Mouse (Mus musculus) intestine, embryonic 15.5 days (tissue): ENCODE data around the gene Csrnp1. TPM values are rescaled to one million over a fixed set of nuclear protein-coding genes. Genes with fewer than 3 reads are reported as not detected.

Experiments
- ATAC-seq: fragments of 200-750 bp; cut with Nextera tagmentation; 2 replicates; pipeline ENCODE4 v1.8.0; 2017; ENCODE audit warnings: moderate TSS enrichment, moderate library complexity
- H3K27ac ChIP-seq: fragments of 300-500 bp; sonication (generic); 2 replicates; pipeline ENCODE4 v1.5.1; 2015; ENCODE audit warnings: mild to moderate bottlenecking, inconsistent platforms
- H3K27me3 ChIP-seq: fragments of 300-500 bp; sonication (generic); replicated peaks from 2 replicates; pipeline ENCODE4 v1.6.1; 2015; ENCODE audit warnings: inconsistent platforms
- H3K36me3 ChIP-seq: fragments of 300-500 bp; sonication (generic); 2 replicates; pipeline ENCODE4 v1.6.1; 2015; ENCODE audit warnings: inconsistent platforms
- H3K4me1 ChIP-seq: fragments of 300-500 bp; sonication (generic); replicated peaks from 2 replicates; pipeline ENCODE4 v1.6.1; 2015; ENCODE audit warnings: inconsistent platforms
- H3K4me2 ChIP-seq: fragments of 300-500 bp; sonication (generic); replicated peaks from 2 replicates; pipeline ENCODE4 v1.6.1; 2015; ENCODE audit warnings: mild to moderate bottlenecking, inconsistent platforms
- H3K4me3 ChIP-seq: fragments of 300-500 bp; sonication (generic); replicated peaks from 2 replicates; pipeline ENCODE4 v1.5.1; 2015; ENCODE audit warnings: inconsistent platforms
- H3K9ac ChIP-seq: fragments of 300-500 bp; sonication (generic); 2 replicates; pipeline ENCODE4 v1.6.1; 2015; ENCODE audit warnings: inconsistent platforms
- H3K9me3 ChIP-seq: fragments of 300-500 bp; sonication (generic); 2 replicates; pipeline ENCODE4 v1.6.1; 2016; ENCODE audit warnings: inconsistent platforms
- WGBS: fragments of 180-500 bp; shearing (Covaris S2); methylation state at CpG from one replicate; pipeline ENCODE4 v1.1.7; 2015; 5-methylcytosine and 5-hydroxymethylcytosine counted together
- polyA plus RNA-seq: library from polyadenylated mRNA; unstranded; fragments of >200 nt; fragmentation: Nextera tagmentation; extraction: Ambion mirVana; gene quantifications from 2 replicates; pipeline ENCODE4 v1.2.1, GENCODE M21; 2015

Gene Csrnp1
- polyA plus RNA-seq, 1 experiment from 2014 or later: 5.3 TPM

GRCm38 (mm10) chr9:119973869-119974520, 10.5 kb downstream of the Csrnp1 start:
- no peak for ATAC-seq
- Histone ChIP-seq H3K27me3 (no peaks in the 10 kb centered on the region), H3K9ac (no peak overlapping the region), H3K4me3 (no peak overlapping the region), H3K4me2 (no peak overlapping the region), H3K9me3 (no peaks in the 10 kb centered on the region), H3K27ac (no peak overlapping the region), H3K36me3 (peaks cover 22% of the 10 kb centered on the region), H3K4me1 (peaks cover 32% of the 10 kb centered on the region)
- 91% methylated on average over 27 of the region's 27 CpGs for WGBS

- no peak for ATAC-seq
- H3K4me2 ChIP-seq: no peak overlapping the region
- H3K9me3 ChIP-seq: no peaks in the 10 kb centered on the region
- no peaks in the 10 kb centered on the region for H3K27me3 ChIP-seq
- no peak overlapping the region for H3K9ac ChIP-seq
- H3K4me1 ChIP-seq: peaks cover 24% of the 10 kb centered on the region
- no peak overlapping the region for H3K4me3 ChIP-seq
- WGBS: 93% methylated on average over 23 of the region's 23 CpGs
- H3K36me3 ChIP-seq: peaks cover 22% of the 10 kb centered on the region
- H3K27ac ChIP-seq: no peak overlapping the region
These were observed 11.2 kb downstream of the Csrnp1 start for GRCm38 (mm10) chr9:119973281-119973680.

- no peak overlapping the region for H3K9ac ChIP-seq
- no peak overlapping the region for H3K4me3 ChIP-seq
- H3K27ac ChIP-seq: no peak overlapping the region
- H3K4me2 ChIP-seq: no peak overlapping the region
- no peaks in the 10 kb centered on the region for H3K9me3 ChIP-seq
- no peak for ATAC-seq
- peaks cover 22% of the 10 kb centered on the region for H3K36me3 ChIP-seq
- 87% methylated on average over 12 of the region's 12 CpGs for WGBS
- H3K4me1 ChIP-seq: peaks cover 17% of the 10 kb centered on the region
- H3K27me3 ChIP-seq: no peaks in the 10 kb centered on the region
These were observed 11.9 kb downstream of the Csrnp1 start for GRCm38 (mm10) chr9:119972582-119972981.

GRCm38 (mm10) chr9:119972166-119972565, 12.3 kb downstream of the Csrnp1 start:
- 93% methylated on average over 10 of the region's 10 CpGs for WGBS
- no peak for ATAC-seq
- H3K27me3 ChIP-seq: no peaks in the 10 kb centered on the region
- H3K36me3 ChIP-seq: peaks cover 22% of the 10 kb centered on the region
- peaks cover 13% of the 10 kb centered on the region for H3K4me1 ChIP-seq
- H3K9ac ChIP-seq: no peak overlapping the region
- no peaks in the 10 kb centered on the region for H3K9me3 ChIP-seq
- no peak overlapping the region for H3K27ac ChIP-seq
- no peak overlapping the region for H3K4me2 ChIP-seq
- no peak overlapping the region for H3K4me3 ChIP-seq

GRCm38 (mm10) chr9:119970763-119971656, 13.4 kb downstream of the Csrnp1 start:
- H3K27ac ChIP-seq: no peak overlapping the region
- no peak overlapping the region for H3K9ac ChIP-seq
- ATAC-seq: no peak

GRCm38 (mm10) chr9:119970221-119970620, 14.2 kb downstream of the Csrnp1 start:
- H3K9me3 ChIP-seq: no peaks in the 10 kb centered on the region
- H3K9ac ChIP-seq: no peak overlapping the region
- peaks cover 22% of the 10 kb centered on the region for H3K36me3 ChIP-seq
- no peak overlapping the region for H3K4me3 ChIP-seq
- H3K4me2 ChIP-seq: no peak overlapping the region
- no peak overlapping the region for H3K27ac ChIP-seq
- H3K27me3 ChIP-seq: no peaks in the 10 kb centered on the region
- ATAC-seq: no peak
- H3K4me1 ChIP-seq: peaks cover 5% of the 10 kb centered on the region; the same call in 1 of the 2 replicates
- 46% methylated on average over 6 of the region's 6 CpGs for WGBS

More at GRCm38 (mm10) chr9:119970763-119971656, 13.4 kb downstream of the Csrnp1 start:
- 0 out of 2 replicates have a peak, but pooled peaks cover 5% of the 10 kb centered on the region for H3K4me1 ChIP-seq
- H3K36me3 ChIP-seq: peaks cover 22% of the 10 kb centered on the region
- H3K9me3 ChIP-seq: no peaks in the 10 kb centered on the region
- H3K4me3 ChIP-seq: no peak overlapping the region
- H3K27me3 ChIP-seq: no peaks in the 10 kb centered on the region
- WGBS: 80% methylated on average over 7 of the region's 7 CpGs
- no peak overlapping the region for H3K4me2 ChIP-seq

GRCm38 (mm10) chr9:119969811-119970210, 14.6 kb downstream of the Csrnp1 start:
- ATAC-seq: no peak
- WGBS: 72% methylated on average over 7 of the region's 7 CpGs

GRCm38 (mm10) chr9:119966221-119966910, 18.1 kb downstream of the Csrnp1 start:
- Histone ChIP-seq H3K27me3 (no peaks in the 10 kb centered on the region), H3K4me3 (no peak overlapping the region), H3K9ac (no peak overlapping the region), H3K27ac (no peak overlapping the region), H3K4me1 (peaks cover 13% of the 10 kb centered on the region), H3K9me3 (no peaks in the 10 kb centered on the region), H3K4me2 (no peak overlapping the region), H3K36me3 (no peaks in the 10 kb centered on the region)
- ATAC-seq: no peak
- 88% methylated on average over 26 of the region's 26 CpGs for WGBS

More at GRCm38 (mm10) chr9:119969811-119970210, 14.6 kb downstream of the Csrnp1 start:
- H3K36me3 ChIP-seq: peaks cover 22% of the 10 kb centered on the region
- H3K27me3 ChIP-seq: no peaks in the 10 kb centered on the region
- H3K9ac ChIP-seq: no peak overlapping the region
- H3K9me3 ChIP-seq: no peaks in the 10 kb centered on the region
- peaks cover 5% of the 10 kb centered on the region; the same call in 1 of the 2 replicates for H3K4me1 ChIP-seq
- no peak overlapping the region for H3K4me3 ChIP-seq
- H3K27ac ChIP-seq: no peak overlapping the region
- no peak overlapping the region for H3K4me2 ChIP-seq

GRCm38 (mm10) chr9:119965186-119965585, 19.3 kb downstream of the Csrnp1 start:
- H3K4me3 ChIP-seq: no peak overlapping the region
- H3K9ac ChIP-seq: no peak overlapping the region
- no peak overlapping the region for H3K4me2 ChIP-seq
- no peaks in the 10 kb centered on the region for H3K27me3 ChIP-seq
- H3K36me3 ChIP-seq: no peaks in the 10 kb centered on the region
- peaks cover 9% of the 10 kb centered on the region for H3K4me1 ChIP-seq
- no peak overlapping the region for H3K27ac ChIP-seq
- WGBS: 64% methylated on average over 3 of the region's 3 CpGs
- H3K9me3 ChIP-seq: no peaks in the 10 kb centered on the region
- ATAC-seq: no peak

GRCm38 (mm10) chr9:119964206-119964605, 20.3 kb downstream of the Csrnp1 start:
- no peaks in the 10 kb centered on the region for H3K27me3 ChIP-seq
- H3K4me1 ChIP-seq: peaks cover 9% of the 10 kb centered on the region
- ATAC-seq: no peak
- H3K4me2 ChIP-seq: no peak overlapping the region
- H3K4me3 ChIP-seq: no peak overlapping the region
- no peak overlapping the region for H3K27ac ChIP-seq
- no peak overlapping the region for H3K9ac ChIP-seq
- no peaks in the 10 kb centered on the region for H3K36me3 ChIP-seq
- WGBS: 75% methylated on average over 3 of the region's 3 CpGs
- H3K9me3 ChIP-seq: no peaks in the 10 kb centered on the region

GRCm38 (mm10) chr9:119962987-119963667, 21.3 kb downstream of the Csrnp1 start:
- 17% methylated on average over 21 of the region's 21 CpGs for WGBS
- Histone ChIP-seq H3K27me3 (no peaks in the 10 kb centered on the region), H3K4me1 (peaks cover 9% of the 10 kb centered on the region), H3K4me2 (peak overlapping the region; percentile 45), H3K9me3 (no peaks in the 10 kb centered on the region), H3K4me3 (no peak overlapping the region), H3K27ac (no peak overlapping the region), H3K9ac (0 out of 2 replicates have a peak overlapping the region, but pooled peaks have one; percentile 8), H3K36me3 (no peaks in the 10 kb centered on the region)
- ATAC-seq: peak; percentile 80
